Mouse (Mus musculus) thymus, adult 2 months (tissue): ENCODE results near the gene Erbb2.

Experiments
- CTCF ChIP-seq: fragments of 200-500 bp; IDR thresholded peaks from 2 replicates; pipeline ENCODE4 v1.5.1; 2012; ENCODE audit warnings: mild to moderate bottlenecking, control low read depth, low read length, moderate library complexity, borderline replicate concordance; ENCODE audit not compliant: control insufficient read depth, poor library complexity, insufficient read depth; ENCODE audit errors: extremely low read depth
- POLR2A ChIP-seq: fragments of 200-500 bp; IDR thresholded peaks from 2 replicates; pipeline ENCODE4 v1.6.1; 2012; ENCODE audit warnings: mild to moderate bottlenecking, low read length, control low read depth, moderate library complexity; ENCODE audit not compliant: control insufficient read depth, poor library complexity, insufficient read depth; ENCODE audit errors: extremely low read depth

DNA sequence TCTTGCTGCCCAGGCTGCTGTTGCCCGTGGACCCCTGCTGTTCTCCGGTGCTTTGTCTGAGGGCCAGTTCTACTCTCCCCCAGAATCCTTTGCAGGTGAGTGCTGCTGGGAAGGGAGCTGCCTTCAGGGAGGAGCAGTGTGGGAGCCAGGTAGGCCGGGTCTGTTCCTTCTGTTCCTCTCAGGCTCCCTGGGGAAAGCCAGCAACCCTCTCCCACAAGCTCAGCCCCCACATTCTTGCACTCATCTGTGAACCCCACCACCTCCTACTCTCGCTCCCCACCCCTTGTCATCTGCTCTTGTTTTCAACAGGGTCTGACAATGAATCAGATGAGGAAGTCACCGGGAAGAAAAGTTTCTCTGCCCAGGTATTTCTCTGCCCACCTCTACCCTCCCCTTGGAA is 35.5 kb upstream of the Erbb2 start:
- TF ChIP-seq POLR2A (no peak), CTCF (no peak)
